Mouse (Mus musculus) E14TG2a.4 (cell line): ENCODE measurements around the gene Fam189a1.

Source experiments
- CTCF ChIP-seq: conservative IDR thresholded peaks from 2 replicates; pipeline ENCODE4 v1.5.1; 2014; ENCODE audit warnings: low read length
- NANOG ChIP-seq: IDR thresholded peaks from 2 replicates; pipeline ENCODE4 v1.6.1; 2014; ENCODE audit warnings: borderline replicate concordance, low read length, mixed read lengths
- POU5F1 ChIP-seq: IDR thresholded peaks from 2 replicates; pipeline ENCODE4 v1.6.1; 2014; ENCODE audit warnings: low read length, borderline replicate concordance

GRCm38 (mm10) chr7:64973590-64974262 lies 182.6 kb downstream of the Fam189a1 start:
- TF ChIP-seq CTCF (no peak), POU5F1 (no peak), NANOG (no peak)
